Mouse (Mus musculus) T-helper 17 cell (primary cell): ENCODE measurements around the gene Tbc1d2.
"Not testable (repeated sequence)": the region's sequence is repeated elsewhere in the genome, so short reads cannot be mapped to it uniquely, and the experiment has no call there.

ENCODE experiments used
- in situ Hi-C, 2 experiments: fragments of 300-600 bp; cut with MboI, MseI; formaldehyde crosslinking; loops; 1 replicate in 1 of 2; 2 replicates in 1 of 2; pipeline ENCODE4 v1.15.1; 2025; ENCODE audit warnings: high pct_unique_total_duplicates in 2 of 2

The Tbc1d2 gene

DNA sequence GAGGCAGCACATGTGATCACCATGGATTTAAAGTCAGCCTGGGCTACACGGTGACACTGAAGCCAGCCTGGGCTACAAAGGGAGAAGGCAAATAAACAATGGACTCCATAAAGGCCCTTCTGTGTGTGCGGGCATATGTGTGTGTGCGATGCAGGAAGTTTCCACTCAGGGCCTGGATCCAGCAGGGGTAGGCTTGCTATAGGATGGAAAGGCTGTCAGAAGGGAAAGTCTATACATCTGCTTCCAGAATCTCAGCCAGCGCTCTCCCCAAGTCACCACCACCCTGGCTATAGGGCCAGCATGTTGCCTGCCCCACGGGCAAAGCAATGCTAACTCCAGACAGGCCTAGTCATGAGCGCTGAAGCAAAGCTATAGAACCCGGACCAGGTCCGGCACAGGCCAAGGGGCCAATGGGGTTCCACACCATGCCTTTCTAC lies 6.3 kb downstream of the Tbc1d2 start:
- in situ Hi-C loops, result no loop called here

DNA sequence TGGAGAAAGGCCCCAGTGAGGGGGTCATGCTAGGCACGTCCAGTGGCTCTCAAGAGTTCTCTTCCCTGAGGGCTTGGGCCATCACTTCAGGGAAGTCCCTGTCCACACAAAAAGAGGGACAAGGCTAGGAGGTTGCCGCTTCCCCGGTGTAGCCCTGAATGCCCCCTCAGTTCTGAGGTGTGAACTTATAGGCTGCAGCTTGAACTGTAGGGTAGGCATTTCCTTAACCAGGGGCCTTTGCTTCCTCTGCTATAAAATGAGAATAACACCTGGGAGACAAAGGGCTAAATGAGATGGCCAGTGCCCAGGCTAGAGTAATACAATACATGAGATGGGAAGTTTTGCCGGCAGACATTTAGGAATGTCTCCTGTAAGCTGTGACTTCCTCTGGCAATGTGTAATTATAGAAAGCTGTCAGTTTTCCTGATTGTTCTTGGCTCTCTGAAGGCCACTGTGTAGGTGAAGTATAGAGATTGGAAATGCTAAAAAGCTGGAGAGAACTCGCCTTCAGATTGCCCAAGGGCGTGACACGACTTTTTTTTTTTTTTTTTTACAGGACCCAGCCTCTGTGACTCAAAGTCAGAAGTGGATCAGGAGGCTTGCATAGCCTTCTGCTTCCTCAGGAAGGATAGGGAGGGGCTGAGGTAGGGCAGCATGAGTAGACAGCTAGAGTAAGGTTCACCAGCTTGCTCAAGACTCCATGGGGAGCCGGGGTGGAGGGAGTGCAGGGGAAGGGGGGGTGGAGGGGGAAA lies 6.9 kb downstream of the Tbc1d2 start:
- in situ Hi-C loops, result no loop called here

DNA sequence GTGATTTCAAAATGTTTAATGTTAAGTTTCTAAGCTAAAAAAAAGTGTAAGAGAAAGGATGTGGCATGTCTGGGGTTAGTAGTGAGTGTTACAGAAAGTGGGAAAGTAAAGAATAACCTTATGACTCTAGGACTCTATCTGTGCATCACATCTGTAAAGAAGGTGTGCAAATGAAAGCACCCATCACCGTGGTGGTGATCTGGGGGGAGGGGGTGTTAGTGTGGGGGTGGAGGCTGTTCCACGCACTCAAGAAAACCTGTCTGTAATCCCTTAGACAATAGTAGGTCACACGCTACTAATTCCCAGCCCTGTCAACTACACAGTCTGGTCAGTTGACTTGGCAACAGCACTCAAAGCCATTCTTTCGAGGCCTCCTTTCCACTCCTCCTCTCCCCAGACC lies 8.7 kb downstream of the Tbc1d2 start:
- in situ Hi-C loops, result no loop called here

DNA sequence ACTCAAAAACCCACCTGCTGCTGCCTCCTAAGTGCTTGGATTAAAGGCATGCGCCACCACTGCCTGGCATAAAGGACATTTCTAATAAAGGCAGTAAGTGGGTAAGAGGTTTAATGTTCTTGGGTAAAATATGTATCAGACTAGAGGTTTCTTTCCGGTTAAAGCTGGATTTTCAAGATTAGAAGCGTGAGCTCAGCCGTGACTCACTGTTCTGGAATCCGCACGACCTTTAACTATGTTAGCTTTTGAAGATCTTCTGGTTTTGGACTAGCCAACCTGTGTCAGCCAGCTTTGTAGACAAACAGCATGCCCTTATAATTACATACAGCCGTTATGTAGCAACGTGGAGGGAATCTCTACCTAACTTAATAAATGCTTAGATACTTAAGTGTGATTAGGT lies 10.1 kb downstream of the Tbc1d2 start:
- in situ Hi-C loops, result no loop called here

DNA sequence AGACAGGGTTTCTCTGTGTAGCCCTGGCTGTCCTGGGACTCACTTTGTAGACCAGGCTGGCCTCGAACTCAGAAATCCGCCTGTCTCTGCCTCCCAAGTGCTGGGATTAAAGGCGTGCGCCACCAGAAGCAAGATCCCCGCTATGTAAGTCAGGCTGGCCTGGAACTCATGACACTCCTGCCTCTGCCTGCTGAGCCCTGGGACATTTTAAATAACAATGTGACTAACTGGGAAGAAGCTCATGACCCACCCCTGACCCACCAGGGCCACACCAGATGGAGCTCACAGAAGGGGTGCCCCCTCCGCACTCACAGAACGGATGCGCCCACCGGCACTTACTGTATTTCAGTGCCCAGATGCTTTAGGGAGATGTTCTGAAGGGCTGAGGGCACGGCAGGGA lies 12.8 kb downstream of the Tbc1d2 start:
- in situ Hi-C loops, result not testable (repeated sequence)

DNA sequence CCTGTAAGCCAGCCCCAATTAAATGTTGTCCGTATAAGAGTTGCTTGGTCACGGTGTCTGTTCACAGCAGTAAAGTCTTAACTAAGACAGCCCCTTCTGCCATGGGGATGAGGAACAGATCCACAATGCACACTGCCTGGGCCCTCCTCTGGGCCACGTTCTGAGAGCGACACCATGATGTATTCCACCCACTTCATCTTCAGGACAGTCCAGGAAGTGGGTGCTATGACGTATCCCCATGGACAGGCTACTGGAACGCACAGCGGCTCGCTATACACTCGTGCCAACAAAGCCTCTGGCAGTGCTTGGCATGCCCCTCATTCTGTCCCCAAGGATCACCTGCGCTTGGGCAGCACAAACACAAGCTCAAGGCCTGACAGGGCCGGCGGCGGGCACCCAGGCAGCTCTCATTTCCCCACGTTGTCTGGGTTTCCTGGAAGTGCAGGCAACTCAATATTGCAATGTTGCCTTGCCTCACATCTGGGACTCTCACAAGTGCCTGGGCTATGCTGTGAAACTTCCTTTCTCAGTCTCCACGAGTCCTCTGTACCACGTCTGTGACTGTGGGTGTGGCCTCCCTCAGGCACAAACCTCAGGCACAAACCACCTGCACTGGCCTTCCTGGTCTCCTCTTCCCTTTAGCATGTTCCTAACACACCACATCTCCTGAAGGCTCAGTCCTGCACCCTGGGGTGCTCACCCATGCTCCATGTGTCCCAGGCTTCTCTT lies 14.1 kb downstream of the Tbc1d2 start:
- in situ Hi-C loops, result no loop called here

DNA sequence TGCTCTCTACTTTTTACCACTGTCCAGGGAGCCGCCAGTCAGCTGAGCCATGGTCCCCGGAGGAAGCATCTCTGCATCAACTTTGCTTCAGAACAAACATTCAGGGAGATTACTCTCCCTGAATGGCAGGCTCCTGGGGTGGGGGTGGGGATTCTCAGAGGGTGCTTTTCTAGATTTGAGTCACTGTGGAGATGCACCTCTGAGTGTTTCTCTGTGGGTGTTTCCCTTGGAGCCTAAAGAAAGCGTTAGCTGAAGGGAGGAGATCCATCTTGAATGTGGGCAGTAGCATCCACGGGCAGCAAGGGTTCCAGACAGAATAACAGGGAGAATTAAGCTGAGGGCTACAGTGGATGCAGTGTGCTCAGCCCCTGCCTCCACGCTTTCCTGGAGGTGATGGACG lies 15.1 kb downstream of the Tbc1d2 start:
- in situ Hi-C loops, result no loop called here

DNA sequence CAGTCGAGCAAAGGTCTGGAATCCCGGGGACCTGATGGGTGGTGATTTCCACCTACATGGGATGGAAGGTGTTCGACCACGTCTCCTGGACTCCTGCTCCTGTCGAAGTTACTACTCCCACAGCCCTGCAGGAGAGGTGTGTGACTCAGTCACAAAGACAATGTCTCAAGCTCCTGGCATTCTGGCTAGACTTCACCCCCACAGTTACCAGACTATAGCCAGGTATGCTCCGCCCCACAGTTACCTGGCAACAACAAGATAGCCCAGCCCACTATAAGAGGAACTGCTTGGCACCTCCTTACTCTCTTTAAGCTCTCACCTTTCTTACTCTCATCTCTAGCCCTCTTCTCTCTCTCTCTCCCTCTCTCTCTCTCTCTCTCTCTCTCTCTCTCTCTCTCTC lies 16.4 kb downstream of the Tbc1d2 start:
- in situ Hi-C loops, result not testable (repeated sequence)

DNA sequence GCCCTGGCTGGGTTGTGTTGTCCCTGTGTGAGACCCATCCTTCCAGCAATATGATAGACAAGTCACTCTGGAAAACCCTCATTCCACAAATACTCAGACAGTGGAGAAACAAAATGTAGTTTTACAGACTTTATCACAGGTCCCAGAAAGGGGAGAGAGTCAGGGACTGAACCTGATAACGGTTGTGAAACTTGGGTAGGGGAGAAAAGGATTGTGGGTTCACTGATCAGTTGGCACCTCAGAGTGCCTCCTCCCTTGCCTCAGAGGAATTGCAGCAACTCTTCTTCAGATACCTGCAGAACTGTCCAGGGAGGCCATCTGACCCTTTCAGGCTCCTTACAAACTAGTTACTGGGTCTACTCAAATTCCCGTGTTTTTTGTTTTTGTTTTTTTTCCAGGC lies 17.5 kb downstream of the Tbc1d2 start:
- in situ Hi-C loops, result no loop called here

DNA sequence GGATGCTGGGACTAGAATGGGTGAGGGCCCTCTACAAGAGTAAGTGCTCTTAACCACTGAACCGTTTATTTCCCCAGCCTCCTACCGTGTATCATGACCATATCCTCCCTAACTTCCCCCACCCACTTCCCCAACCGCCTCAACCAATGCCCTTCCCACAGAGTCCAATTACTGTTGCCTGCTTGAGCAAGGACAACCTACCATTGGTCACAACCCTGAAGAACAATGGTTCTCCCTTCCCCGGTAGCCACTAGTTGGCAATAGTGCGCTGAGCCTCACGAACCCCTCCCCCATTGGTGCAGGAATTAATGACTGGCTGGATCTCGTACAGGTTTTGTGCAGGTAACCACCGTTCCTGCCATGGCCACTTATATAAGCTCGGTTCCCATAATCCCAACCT lies 19.6 kb downstream of the Tbc1d2 start:
- in situ Hi-C loops, result no loop called here

DNA sequence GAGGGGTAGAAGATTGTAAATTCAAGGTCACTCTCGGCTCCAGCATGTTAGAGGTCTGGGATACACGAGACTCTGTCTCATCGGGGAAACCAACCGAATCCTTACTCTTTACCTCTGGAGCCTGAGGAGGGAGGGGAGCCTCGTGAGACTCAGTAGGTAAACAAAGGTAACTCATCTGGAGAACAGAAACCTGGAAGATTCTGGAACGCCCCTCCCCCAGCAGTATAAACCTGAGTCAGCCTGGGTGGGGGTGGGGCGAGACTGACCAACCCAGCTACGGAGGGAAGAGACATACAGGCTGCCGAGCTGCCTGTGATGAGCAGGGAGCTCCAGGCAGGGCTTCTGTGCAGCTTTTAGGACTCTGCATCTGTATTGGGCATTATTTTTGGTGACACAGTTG lies 21.1 kb downstream of the Tbc1d2 start:
- in situ Hi-C loops, result no loop called here

DNA sequence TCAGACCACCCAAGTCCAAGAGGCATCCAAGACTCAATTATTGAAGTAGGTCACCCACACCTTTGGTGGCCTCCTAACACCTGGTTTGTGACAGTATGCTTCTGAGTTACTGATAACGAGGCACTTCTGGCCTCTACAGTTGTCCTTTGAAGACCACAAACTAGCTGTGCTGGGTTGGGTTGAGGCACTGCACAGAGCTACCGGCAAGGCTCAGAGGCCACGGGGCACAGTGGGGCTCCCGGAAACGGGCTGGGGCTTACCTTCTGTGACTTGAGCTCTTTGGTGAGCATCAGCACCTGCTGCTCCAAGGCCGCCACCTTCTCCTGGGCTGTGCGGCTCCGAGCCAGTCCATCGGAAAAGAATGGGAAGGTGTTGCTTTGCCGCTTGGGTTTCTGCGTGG lies 21.9 kb downstream of the Tbc1d2 start:
- in situ Hi-C loops, result no loop called here

DNA sequence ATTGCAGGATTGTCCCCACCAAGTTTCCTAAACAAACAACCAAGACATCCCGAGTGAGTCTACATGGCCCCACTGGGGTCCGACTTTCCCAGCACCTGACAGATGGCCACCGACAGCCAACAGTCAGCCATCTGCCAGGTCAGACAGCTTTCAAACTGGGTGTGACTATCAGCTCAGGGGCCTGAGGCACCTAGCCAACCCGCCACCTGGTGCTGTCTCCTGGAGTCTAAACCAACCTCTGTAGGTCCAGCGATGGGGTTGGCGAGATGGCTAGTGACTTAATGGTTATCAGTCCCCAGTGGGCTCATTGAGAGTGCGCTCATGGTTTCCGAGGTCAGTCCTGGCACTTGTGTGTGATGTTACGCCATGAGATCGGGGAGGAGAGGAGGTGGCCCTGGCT lies 24.9 kb downstream of the Tbc1d2 start:
- in situ Hi-C loops, result no loop called here

DNA sequence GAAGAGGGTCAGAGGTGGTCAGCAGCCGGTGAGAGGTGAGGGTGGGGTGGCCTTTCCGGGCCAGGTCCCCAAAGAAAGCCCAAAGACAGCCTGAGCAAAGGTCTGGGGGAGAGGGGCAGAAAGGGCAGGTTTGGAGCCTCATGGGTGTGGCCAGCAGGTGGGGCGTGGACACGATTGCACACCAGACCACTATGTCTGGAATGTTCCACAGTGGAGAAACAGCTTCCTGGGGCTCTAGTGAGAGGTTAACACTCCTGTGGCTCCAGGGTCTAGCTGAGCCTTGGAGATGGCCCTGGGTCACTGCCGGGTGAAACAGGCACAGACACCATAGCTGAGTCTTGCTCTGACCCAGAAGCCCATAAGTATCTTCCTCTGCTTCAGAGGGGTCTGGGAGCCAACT lies 27.0 kb downstream of the Tbc1d2 start:
- in situ Hi-C loops, result no loop called here

DNA sequence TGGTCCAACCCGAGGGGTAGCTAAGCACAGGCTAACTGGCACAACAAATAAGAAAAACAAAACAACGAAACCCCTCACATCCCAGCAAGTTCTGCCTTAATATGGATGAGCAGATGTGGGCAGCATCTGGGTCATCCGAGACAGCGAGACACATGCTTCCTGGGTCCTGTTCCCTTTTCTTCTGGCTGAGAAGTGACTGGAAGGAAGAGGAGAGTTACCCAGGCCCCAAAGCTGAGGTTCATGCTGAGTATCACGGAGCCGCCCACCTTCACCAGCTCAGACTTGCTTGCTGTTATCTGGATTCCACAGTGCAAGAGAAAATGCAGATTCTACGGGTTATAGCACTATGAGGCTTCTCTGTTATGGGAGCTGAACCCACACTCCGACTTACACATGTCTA lies 29.1 kb downstream of the Tbc1d2 start:
- in situ Hi-C loops, result no loop called here

DNA sequence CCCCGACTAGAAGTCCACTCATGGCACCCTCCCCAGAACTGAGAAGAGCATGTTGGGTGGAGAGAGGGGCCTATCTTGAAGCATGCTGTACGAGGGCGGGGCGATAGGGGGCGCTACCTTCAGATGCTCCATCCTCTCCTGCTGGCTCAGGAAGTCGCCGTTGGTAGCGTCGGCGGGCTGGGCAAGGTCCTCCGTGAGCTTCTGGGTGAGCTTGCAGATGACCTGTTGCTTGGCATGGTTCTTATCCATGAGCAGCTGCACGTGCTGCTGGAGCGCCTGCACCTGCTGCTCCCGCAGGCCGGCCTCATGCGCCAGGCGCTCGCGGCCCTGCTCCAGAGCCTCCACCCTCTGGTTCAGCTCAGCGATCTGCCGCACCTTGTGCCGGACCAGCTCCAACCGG lies 29.7 kb downstream of the Tbc1d2 start:
- in situ Hi-C loops, result no loop called here

DNA sequence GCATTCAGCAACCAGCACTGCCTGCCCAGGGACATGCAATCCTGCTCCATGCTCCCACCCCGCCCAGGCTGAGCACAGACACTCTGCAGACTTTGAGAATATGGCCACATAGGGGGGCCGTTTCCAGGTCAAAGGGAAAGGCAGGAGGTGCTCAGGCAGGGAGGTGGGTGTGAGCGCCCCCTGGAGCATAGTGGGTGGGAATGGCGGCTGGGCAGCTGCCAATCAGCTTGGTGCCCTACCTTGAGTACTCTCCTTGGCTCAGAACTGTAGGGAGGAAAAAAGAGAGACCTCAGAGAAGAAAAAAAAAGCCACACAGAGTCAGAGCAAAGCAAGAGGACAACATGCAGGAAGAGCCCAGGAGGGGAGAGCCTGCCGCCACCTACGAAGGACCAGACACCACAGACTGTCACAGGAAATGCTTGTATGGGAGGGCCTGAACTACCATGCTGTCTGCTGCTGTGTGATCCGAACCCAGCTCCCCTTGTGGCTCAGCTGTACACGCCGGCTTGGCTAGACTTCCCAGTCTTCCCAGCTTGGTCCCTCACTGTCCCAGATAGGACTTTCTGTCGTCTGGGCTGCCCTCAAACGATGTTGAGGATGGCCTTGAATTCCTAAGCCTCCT lies 31.7 kb downstream of the Tbc1d2 start:
- in situ Hi-C loops, result no loop called here

DNA sequence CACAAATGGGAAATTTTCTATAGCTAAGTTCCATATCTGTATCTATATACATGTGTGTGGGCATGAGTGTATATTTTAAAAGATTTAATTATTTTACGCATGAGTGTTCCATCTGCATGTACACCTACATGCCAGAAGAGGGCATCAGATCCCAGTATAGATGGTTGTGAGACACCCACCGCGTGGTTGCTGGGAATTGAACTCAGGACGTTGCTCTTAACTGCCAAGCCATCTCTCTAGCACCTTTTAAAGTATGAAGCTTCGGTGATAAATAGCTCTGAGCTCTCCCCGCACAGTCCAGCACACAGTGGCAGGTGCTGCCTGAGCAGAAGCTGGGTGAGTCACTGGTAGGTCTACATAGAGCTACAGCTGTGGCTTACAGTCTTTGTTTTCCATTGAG lies 32.6 kb downstream of the Tbc1d2 start:
- in situ Hi-C loops, result no loop called here

DNA sequence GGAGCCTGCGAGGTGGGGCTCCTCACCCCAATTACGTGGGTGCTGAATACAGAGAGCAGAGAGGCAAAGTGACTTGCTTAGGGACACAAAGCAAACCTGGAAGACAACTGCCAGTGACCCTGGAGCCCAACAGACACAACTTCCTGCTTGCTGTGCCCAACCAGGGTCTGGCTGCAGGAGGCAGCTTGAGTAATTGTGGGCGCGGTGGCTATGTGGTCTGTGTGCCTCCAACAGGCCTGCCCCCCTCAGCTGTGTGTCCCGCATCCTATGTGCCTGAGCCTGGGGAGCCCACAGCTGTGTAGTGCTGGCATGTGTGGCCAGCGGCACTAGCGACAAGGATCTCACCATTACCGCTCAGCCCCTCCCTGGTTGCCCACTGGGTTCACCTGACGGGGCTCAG lies 35.4 kb downstream of the Tbc1d2 start:
- in situ Hi-C loops, result loop anchor here (5.0 kb wide), 3 partner anchors 33 to 408 kb away; partner anchors contain the start of gene Tbc1d2 (in 1 of the 2)

DNA sequence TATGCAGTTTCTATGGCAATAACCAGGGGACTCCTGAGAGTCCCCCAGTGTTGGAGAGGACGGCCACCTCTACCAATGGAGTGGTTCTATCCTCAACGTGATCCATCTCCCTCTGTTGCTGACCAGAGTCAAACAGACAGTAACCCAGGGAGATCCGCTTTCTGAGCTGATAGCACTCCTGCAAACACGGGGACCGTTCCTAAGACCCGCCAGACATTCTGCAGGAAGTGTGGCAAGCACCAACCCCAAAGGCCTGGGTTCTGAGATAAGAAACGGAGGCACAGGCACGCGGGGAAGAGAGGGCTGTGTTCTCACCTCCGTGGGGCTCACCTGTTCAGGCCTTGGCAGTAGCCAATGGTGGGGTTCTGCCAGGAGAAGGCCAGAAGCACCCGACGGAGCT lies 36.4 kb downstream of the Tbc1d2 start:
- in situ Hi-C loops, result loop anchor here (5.0 kb wide), 3 partner anchors 34 to 409 kb away; partner anchors contain the start of gene Tbc1d2 (in 1 of the 2)

DNA sequence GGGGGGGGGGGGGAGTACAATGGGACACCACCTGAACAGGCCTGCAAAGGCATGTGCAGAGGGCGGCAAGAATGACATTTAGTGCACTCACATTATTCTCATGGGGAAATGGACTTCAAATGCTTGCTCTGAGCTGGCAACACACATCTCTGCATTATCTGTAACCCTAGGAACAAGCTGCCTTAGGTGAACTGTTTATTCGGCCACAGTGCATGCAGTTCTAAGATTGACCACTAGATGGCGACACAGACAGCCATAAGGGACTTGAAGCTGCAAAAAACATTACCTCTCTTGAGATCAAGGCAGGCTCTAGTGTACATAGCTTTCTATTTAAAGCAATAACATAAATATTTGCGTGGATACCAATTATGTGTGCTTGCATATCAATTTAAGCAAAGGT lies 38.8 kb downstream of the Tbc1d2 start:
- in situ Hi-C loops, result loop anchor here (5.0 kb wide), 3 partner anchors 36 to 411 kb away; partner anchors contain the start of gene Tbc1d2 (in 1 of the 2)

DNA sequence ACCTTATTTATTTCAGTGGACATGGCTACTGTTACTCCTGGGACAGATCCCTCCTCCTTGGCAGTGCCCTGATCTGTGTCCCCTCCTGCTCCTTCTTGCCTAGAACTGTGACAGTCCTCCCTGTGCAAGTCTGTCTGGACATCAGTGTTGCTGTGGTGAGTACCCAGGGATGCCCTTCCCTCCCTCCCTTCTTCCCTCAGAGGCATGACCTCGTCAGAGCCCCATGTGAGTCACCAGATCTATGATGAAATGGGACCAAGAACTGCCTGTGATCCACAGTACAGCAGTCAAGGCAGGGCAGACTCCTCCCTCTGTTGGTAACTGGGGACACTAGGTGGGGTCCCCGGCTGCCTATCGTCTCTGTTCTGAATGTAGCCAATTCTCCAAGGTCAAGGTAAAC lies 42.4 kb downstream of the Tbc1d2 start:
- in situ Hi-C loops, result no loop called here

DNA sequence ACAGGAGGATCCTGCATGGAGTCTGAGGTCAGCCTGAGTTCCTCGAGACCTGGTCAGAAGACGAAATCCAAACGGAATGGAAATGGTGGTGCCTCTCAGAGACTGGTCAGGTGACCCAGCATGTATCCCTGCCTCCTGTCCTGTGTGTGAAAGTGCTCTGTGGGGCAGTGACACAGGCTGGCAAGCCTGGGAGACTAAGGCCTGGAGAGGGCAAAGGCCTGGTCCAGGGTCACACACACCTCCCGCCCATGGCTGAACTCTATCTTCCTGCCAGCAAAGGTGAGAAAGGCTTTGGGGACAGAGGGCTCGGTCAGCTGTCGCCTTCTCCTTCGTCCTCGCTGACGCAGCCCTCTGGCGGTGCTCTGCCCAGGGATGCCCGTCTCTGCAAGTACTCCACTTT lies 44.6 kb downstream of the Tbc1d2 start:
- in situ Hi-C loops, result no loop called here
